Mouse (Mus musculus) retina, postnatal 1 day (tissue): ENCODE results near the gene Med29.

ENCODE experiments used
- DNase-seq: peaks from one replicate; pipeline ENCODE4 v3.0.0-alpha.2; 2012

Med29 gene

GRCm38 (mm10) chr7:28392429-28393271 is at the start of gene Med29, which contains the start of gene Paf1:
Med29 (minus strand) TSS chr7:28392708.
Paf1 (plus strand) TSS chr7:28392951.
- DNase-seq: peak; percentile 100

- no peak for DNase-seq
Observed at GRCm38 (mm10) chr7:28441776-28442485, 49.4 kb upstream of the Med29 start.

GRCm38 (mm10) chr7:28440739-28441138 is 48.2 kb upstream of the Med29 start:
- DNase-seq: no peak

- no peak for DNase-seq
Observed at GRCm38 (mm10) chr7:28438771-28439170, 46.3 kb upstream of the Med29 start.

GRCm38 (mm10) chr7:28437964-28438363 is 45.5 kb upstream of the Med29 start:
- DNase-seq: no peak

GRCm38 (mm10) chr7:28436932-28437570 is 44.5 kb upstream of the Med29 start, which contains the start of gene Gmfg:
Gmfg (plus strand) TSS chr7:28437447.
- peak; percentile 91 for DNase-seq

- DNase-seq: peak; percentile 100
Observed at GRCm38 (mm10) chr7:28436271-28436904, 43.9 kb upstream of the Med29 start.

GRCm38 (mm10) chr7:28435660-28436259 is 43.3 kb upstream of the Med29 start:
- DNase-seq: no peak

- no peak for DNase-seq
Observed at GRCm38 (mm10) chr7:28432252-28432651, 39.7 kb upstream of the Med29 start.

- DNase-seq: no peak
Observed at GRCm38 (mm10) chr7:28430512-28430911, 38.0 kb upstream of the Med29 start.

- DNase-seq: no peak
Observed at GRCm38 (mm10) chr7:28427738-28428137, 35.2 kb upstream of the Med29 start.

GRCm38 (mm10) chr7:28423018-28423417 is 30.5 kb upstream of the Med29 start:
- no peak for DNase-seq

GRCm38 (mm10) chr7:28419416-28419815 is 26.9 kb upstream of the Med29 start:
- DNase-seq: no peak

- no peak for DNase-seq
Observed at GRCm38 (mm10) chr7:28418096-28418670, 25.7 kb upstream of the Med29 start.

- DNase-seq: no peak
Observed at GRCm38 (mm10) chr7:28417368-28417767, 24.9 kb upstream of the Med29 start.

- no peak for DNase-seq
Observed at GRCm38 (mm10) chr7:28412826-28413225, 20.3 kb upstream of the Med29 start.

GRCm38 (mm10) chr7:28410841-28411475 is 18.4 kb upstream of the Med29 start:
- no peak for DNase-seq

- DNase-seq: no peak
Observed at GRCm38 (mm10) chr7:28401942-28402341, 9.4 kb upstream of the Med29 start.

- no peak for DNase-seq
Observed at GRCm38 (mm10) chr7:28401030-28401429, 8.5 kb upstream of the Med29 start.

GRCm38 (mm10) chr7:28398696-28399340 is 6.3 kb upstream of the Med29 start:
- no peak for DNase-seq

- peak; percentile 49 for DNase-seq
Observed at GRCm38 (mm10) chr7:28398000-28398399, 5.5 kb upstream of the Med29 start.
